Mouse (Mus musculus): ENCODE measurements around the gene Kansl1. TPM values are rescaled to one million over a fixed set of nuclear protein-coding genes. Genes with fewer than 3 reads are reported as not detected.

Kansl1 gene
- polyA plus RNA-seq, 1 experiment from 2014 or later, result 7.5 TPM

DNA sequence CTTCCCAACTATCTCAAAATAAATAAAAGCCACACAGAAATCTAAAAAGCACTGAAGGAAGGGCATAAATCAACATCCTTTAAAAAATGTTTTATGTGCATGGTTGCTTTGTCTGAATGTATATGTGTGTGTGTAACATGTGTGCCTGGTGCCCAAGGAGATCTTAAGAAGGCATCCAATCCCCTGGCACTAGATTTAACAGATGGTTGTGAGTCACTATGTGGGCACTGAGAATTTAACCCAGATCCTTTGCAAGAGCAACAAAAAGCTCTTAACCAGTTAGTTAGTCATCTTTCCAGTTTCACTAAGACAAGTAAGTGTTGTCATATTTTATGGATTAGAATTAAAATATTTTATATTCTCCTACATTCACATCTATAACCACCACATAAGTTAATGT, 56.4 kb downstream of the Kansl1 start:
- DNase-seq (ENCODE audit: low spot score) (no peak), ATAC-seq (ENCODE audit: low FRiP score, low TSS enrichment) (no peak)
- no peak overlapping the region for H3K9ac ChIP-seq (ENCODE audit: low read length)
- H3K9me3 ChIP-seq (ENCODE audit: control insufficient read depth, low read length), result no peaks in the 10 kb centered on the region
- H3K27ac ChIP-seq (replicated peaks), result no peak overlapping the region
- no peaks in the 10 kb centered on the region for H3K4me1 ChIP-seq (replicated peaks; ENCODE audit: control insufficient read depth, insufficient read depth)
- H3K27me3 ChIP-seq (ENCODE audit: control insufficient read depth, insufficient read depth, low read length), result no peaks in the 10 kb centered on the region
- no peak for TF ChIP-seq CTCF (IDR thresholded peaks at IDR 0.05; ENCODE audit: low read depth)
- TF ChIP-seq EP300 (optimal IDR thresholded peaks at IDR 0.05), result no peak
- no peak overlapping the region for H3K4me3 ChIP-seq (ENCODE audit: low read depth, low read length)
- H3K36me3 ChIP-seq (ENCODE audit: control insufficient read depth, insufficient read depth, low read length), result no peaks in the 10 kb centered on the region
- H3K4me2 ChIP-seq (replicated peaks; ENCODE audit: low read depth), result no peak overlapping the region

DNA sequence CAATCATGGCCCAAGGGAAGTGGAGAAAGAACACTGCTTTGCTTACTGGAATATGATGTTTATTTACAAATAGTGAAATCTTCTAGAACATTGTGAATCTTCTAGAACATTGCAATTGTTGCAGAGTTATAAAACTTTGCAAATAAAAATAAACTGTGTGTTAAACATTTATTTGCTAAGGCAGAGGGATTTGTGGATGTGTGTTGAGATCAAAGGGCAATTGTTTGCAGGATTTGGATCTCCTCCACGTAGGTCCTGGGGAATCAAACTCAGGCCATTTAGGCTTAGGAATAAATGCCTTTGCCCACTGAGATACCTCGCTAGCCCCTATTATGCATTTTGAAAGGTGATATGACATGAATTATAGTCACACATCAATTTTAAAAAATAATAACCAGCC, 61.3 kb downstream of the Kansl1 start:
- Histone ChIP-seq H3K4me1 (replicated peaks; ENCODE audit: control insufficient read depth, insufficient read depth) (no peaks in the 10 kb centered on the region), H3K36me3 (ENCODE audit: control insufficient read depth, insufficient read depth, low read length) (no peaks in the 10 kb centered on the region), H3K4me2 (replicated peaks; ENCODE audit: low read depth) (no peak overlapping the region), H3K4me3 (ENCODE audit: low read depth, low read length) (no peak overlapping the region), H3K27me3 (ENCODE audit: control insufficient read depth, insufficient read depth, low read length) (no peaks in the 10 kb centered on the region), H3K9me3 (ENCODE audit: control insufficient read depth, low read length) (no peaks in the 10 kb centered on the region), H3K9ac (ENCODE audit: low read length) (no peak overlapping the region), H3K27ac (replicated peaks) (no peak overlapping the region)
- ATAC-seq (ENCODE audit: low FRiP score, low TSS enrichment) (no peak), DNase-seq (ENCODE audit: low spot score) (no peak)
- 55% methylated on average over 2 of the region's 2 CpGs for WGBS
- no peak for TF ChIP-seq EP300 (optimal IDR thresholded peaks at IDR 0.05)
- no peak for TF ChIP-seq CTCF (IDR thresholded peaks at IDR 0.05; ENCODE audit: low read depth)

DNA sequence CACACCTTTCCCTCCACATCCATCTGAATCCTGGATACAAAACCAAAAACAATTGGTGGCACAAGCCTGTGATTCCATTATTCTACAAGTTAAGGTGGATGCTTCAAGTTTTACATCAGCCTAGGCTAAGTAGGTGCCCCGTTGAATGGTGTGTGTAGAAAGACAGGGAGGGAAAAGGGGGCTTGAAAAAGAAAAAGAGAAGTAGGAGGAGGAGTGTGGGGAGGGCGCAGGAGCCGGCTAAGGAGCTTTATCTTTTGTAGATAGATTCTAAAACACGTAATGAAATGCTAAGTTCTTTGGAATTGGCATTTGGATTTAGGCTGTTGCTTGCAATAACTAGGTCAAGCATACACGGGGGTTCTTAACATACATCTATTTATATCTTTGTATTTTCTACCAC, 67.7 kb downstream of the Kansl1 start:
- ATAC-seq (ENCODE audit: low FRiP score, low TSS enrichment) (no peak), DNase-seq (ENCODE audit: low spot score) (no peak)
- TF ChIP-seq CTCF (IDR thresholded peaks at IDR 0.05; ENCODE audit: low read depth) (no peak), EP300 (optimal IDR thresholded peaks at IDR 0.05) (no peak)
- H3K9me3 ChIP-seq (ENCODE audit: control insufficient read depth, low read length), result no peaks in the 10 kb centered on the region
- H3K36me3 ChIP-seq (ENCODE audit: control insufficient read depth, insufficient read depth, low read length), result no peaks in the 10 kb centered on the region
- no peak overlapping the region for H3K4me2 ChIP-seq (replicated peaks; ENCODE audit: low read depth)
- no peaks in the 10 kb centered on the region for H3K27me3 ChIP-seq (ENCODE audit: control insufficient read depth, insufficient read depth, low read length)
- no peaks in the 10 kb centered on the region for H3K4me1 ChIP-seq (replicated peaks; ENCODE audit: control insufficient read depth, insufficient read depth)
- H3K4me3 ChIP-seq (ENCODE audit: low read depth, low read length), result no peak overlapping the region
- H3K9ac ChIP-seq (ENCODE audit: low read length), result no peak overlapping the region
- WGBS, result 53% methylated on average over 5 of the region's 5 CpGs
- H3K27ac ChIP-seq (replicated peaks), result no peak overlapping the region

DNA sequence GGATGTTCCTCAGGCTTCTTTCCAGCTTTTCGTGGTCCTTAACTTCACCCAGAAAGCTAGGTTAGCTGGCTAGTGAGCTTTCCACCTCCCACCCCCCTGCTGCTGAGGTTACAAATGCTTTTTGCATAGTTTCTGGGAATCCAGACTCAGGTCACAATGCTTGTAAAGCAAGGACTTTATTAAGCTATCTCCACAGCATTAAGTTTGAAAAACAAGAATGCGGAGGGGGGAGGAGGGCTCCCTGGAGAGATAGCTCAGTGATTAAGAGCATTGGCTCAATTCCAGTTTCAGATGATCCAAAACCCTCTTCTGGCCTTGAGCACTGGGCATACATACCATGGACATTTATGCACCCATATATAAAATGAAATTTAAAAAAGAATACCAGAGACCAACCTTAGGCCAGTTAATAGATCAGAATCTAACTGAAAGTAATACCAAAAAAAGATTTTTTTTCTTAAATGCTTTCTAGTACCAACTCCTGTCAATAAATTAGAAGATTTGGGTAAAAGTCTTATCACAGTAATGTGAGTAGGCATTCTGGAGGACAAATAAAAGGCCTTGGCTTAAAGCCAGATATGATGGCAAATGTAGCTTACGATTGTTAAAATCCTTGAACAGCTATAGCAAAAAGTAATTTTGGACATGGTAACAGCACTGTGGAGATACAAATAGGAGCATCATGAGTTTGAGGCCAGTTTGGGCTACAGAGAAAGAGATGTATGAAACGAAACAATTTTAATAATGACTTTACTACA, 69.0 kb downstream of the Kansl1 start:
- Histone ChIP-seq H3K4me1 (replicated peaks; ENCODE audit: control insufficient read depth, insufficient read depth) (no peaks in the 10 kb centered on the region), H3K27me3 (ENCODE audit: control insufficient read depth, insufficient read depth, low read length) (no peaks in the 10 kb centered on the region), H3K9ac (ENCODE audit: low read length) (no peak overlapping the region), H3K4me2 (replicated peaks; ENCODE audit: low read depth) (no peak overlapping the region), H3K27ac (replicated peaks) (no peak overlapping the region), H3K9me3 (ENCODE audit: control insufficient read depth, low read length) (no peaks in the 10 kb centered on the region), H3K4me3 (ENCODE audit: low read depth, low read length) (no peak overlapping the region), H3K36me3 (ENCODE audit: control insufficient read depth, insufficient read depth, low read length) (no peaks in the 10 kb centered on the region)
- WGBS, result 62% methylated on average over 4 of the region's 4 CpGs
- TF ChIP-seq EP300 (optimal IDR thresholded peaks at IDR 0.05) (no peak), CTCF (IDR thresholded peaks at IDR 0.05; ENCODE audit: low read depth) (no peak)
- ATAC-seq (ENCODE audit: low FRiP score, low TSS enrichment), result no peak
- no peak for DNase-seq (ENCODE audit: low spot score)

DNA sequence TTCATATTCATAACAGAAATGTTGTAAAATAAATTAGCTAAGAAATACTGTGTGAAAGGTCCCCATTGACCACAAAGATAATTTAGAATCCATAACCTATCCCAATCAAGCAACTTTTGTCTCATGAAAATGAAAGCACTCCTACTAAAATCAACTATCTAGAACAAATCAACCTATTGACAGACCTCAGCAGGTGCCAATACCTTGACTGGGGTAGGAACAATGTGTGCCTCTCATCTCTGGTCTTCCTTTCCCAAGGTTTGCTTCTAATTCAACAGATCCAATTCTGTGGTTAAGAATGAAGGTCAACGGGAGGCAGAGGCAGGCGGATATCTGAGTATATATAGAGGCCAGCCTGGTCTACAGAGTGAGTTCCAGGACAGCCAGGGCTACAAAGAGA, 73.0 kb downstream of the Kansl1 start:
- no peaks in the 10 kb centered on the region for H3K9me3 ChIP-seq (ENCODE audit: control insufficient read depth, low read length)
- no peak for ATAC-seq (ENCODE audit: low FRiP score, low TSS enrichment)
- no peak overlapping the region for H3K27ac ChIP-seq (replicated peaks)
- no peaks in the 10 kb centered on the region for H3K27me3 ChIP-seq (ENCODE audit: control insufficient read depth, insufficient read depth, low read length)
- H3K9ac ChIP-seq (ENCODE audit: low read length), result no peak overlapping the region
- TF ChIP-seq CTCF (IDR thresholded peaks at IDR 0.05; ENCODE audit: low read depth) (no peak), EP300 (optimal IDR thresholded peaks at IDR 0.05) (no peak)
- no peak for DNase-seq (ENCODE audit: low spot score)
- H3K4me2 ChIP-seq (replicated peaks; ENCODE audit: low read depth), result no peak overlapping the region
- H3K36me3 ChIP-seq (ENCODE audit: control insufficient read depth, insufficient read depth, low read length), result no peaks in the 10 kb centered on the region
- WGBS, result 87% methylated on average over 2 of the region's 2 CpGs
- H3K4me3 ChIP-seq (ENCODE audit: low read depth, low read length), result no peak overlapping the region
- no peaks in the 10 kb centered on the region for H3K4me1 ChIP-seq (replicated peaks; ENCODE audit: control insufficient read depth, insufficient read depth)

DNA sequence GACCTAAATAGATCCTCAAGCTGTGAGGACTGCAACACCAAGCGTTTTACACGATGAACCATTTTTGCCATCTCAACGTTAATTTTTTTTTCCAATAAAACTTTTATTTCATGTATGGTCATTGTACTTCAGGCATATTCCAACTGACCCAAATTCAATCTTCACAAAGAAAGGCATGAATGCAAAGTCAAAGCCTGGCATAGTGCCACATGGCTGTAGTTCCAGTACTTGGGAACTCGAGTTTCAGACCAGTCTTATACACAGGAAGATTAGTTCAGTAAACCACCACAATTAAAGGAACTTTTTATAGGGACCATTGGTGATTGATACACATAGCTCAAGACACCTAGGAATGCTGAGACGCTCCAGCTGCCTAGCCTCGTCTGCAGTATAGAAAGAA, 75.5 kb downstream of the Kansl1 start:
- H3K9me3 ChIP-seq (ENCODE audit: control insufficient read depth, low read length), result no peaks in the 10 kb centered on the region
- no peaks in the 10 kb centered on the region for H3K36me3 ChIP-seq (ENCODE audit: control insufficient read depth, insufficient read depth, low read length)
- H3K4me1 ChIP-seq (replicated peaks; ENCODE audit: control insufficient read depth, insufficient read depth), result no peaks in the 10 kb centered on the region
- H3K9ac ChIP-seq (ENCODE audit: low read length), result no peak overlapping the region
- H3K27me3 ChIP-seq (ENCODE audit: control insufficient read depth, insufficient read depth, low read length), result no peaks in the 10 kb centered on the region
- H3K27ac ChIP-seq (replicated peaks), result no peak overlapping the region
- no peak overlapping the region for H3K4me3 ChIP-seq (ENCODE audit: low read depth, low read length)
- DNase-seq (ENCODE audit: low spot score), result peak; percentile 19
- no peak for ATAC-seq (ENCODE audit: low FRiP score, low TSS enrichment)
- TF ChIP-seq CTCF (IDR thresholded peaks at IDR 0.05; ENCODE audit: low read depth) (no peak), EP300 (optimal IDR thresholded peaks at IDR 0.05) (no peak)
- no peak overlapping the region for H3K4me2 ChIP-seq (replicated peaks; ENCODE audit: low read depth)
- WGBS, result 62% methylated on average over 6 of the region's 6 CpGs
